Comparison of ENCODE assay signal across 27 mouse cellular contexts in genomic region chr8:13433130-13433529, GRCm38 (mm10). TPM values are rescaled to one million over a fixed set of nuclear protein-coding genes. Genes with fewer than 3 reads are reported as not detected.
A peak's percentile ranks its signal among the peaks of the same experiment; 100 is the strongest.
DNase-seq lines count a peak whose midpoint lies in the region; ATAC-seq and TF ChIP-seq lines count a peak whose summit lies in the region.
"Had no signal": no experiment of that assay in that cellular context is flagged by ENCODE, and none has a peak within 500 bp of the region (broad histone marks: within the 10 kb centered on the region; RNA-seq: fewer than 3 reads in every experiment).

No protein-coding gene starts in this region.

- TF ChIP-seq EP300 in heart, adult 2 months (IDR thresholded peaks at IDR 0.05; ENCODE audit: insufficient read depth, low read depth, low read length), result no peak

- H3K4me3 ChIP-seq in heart, adult 2 months, result no peak overlapping the region
- no peak overlapping the region for H3K4me3 ChIP-seq in heart, embryonic 11.5 days (ENCODE audit: low read depth, low read length)
- no peak overlapping the region for H3K4me3 ChIP-seq in intestine, postnatal 0 days (ENCODE audit: low read depth, low read length)
- H3K4me3 ChIP-seq: embryonic facial prominence, embryonic 13.5 days; embryonic facial prominence, embryonic 15.5 days; erythroblast, embryonic 14.5 days; forebrain, embryonic 10.5 days; forebrain, embryonic 12.5 days had no signal

- no peak for ATAC-seq in heart, embryonic 11.5 days (replicated peaks; ENCODE audit: insufficient number of reproducible peaks, low FRiP score, low TSS enrichment)
- ATAC-seq in common myeloid progenitor, adult 5-6 weeks (replicated peaks; ENCODE audit: low read depth, poor library complexity, severe bottlenecking), result peak; percentile 50
- ATAC-seq in intestine, postnatal 0 days, result no peak
- ATAC-seq: forebrain, embryonic 14.5 days; forebrain, embryonic 16.5 days had no signal

- intact Hi-C loops in heart, adult 2 months (cut with DNase I), result no loop called here
- intact Hi-C loops in left cerebral cortex, postnatal 10 days (cut with DNase I), result no loop called here

- no peak overlapping the region for H3K4me2 ChIP-seq in heart, embryonic 11.5 days
- H3K4me2 ChIP-seq in intestine, postnatal 0 days (replicated peaks; ENCODE audit: low read depth), result no peak overlapping the region
- H3K4me2 ChIP-seq: embryonic facial prominence, embryonic 13.5 days; embryonic facial prominence, embryonic 15.5 days; forebrain, embryonic 12.5 days had no signal

- no peak for TF ChIP-seq CTCF in heart, adult 2 months (IDR thresholded peaks at IDR 0.05)
- no peak for TF ChIP-seq CTCF in intestine, postnatal 0 days (IDR thresholded peaks at IDR 0.05; ENCODE audit: low read depth)

- H3K4me1 ChIP-seq in heart, adult 2 months (ENCODE audit: control insufficient read depth, insufficient read depth, low read length), result peaks cover 17% of the 10 kb centered on the region
- no peaks in the 10 kb centered on the region for H3K4me1 ChIP-seq in heart, embryonic 11.5 days (ENCODE audit: control insufficient read depth, insufficient read depth, low read length)
- no peaks in the 10 kb centered on the region for H3K4me1 ChIP-seq in intestine, postnatal 0 days (replicated peaks; ENCODE audit: control insufficient read depth, insufficient read depth, low read length)
- H3K4me1 ChIP-seq: embryonic facial prominence, embryonic 13.5 days had no signal

- H3K36me3 ChIP-seq in heart, adult 2 months (ENCODE audit: control insufficient read depth, insufficient read depth, low read length), result no peaks in the 10 kb centered on the region
- no peaks in the 10 kb centered on the region for H3K36me3 ChIP-seq in heart, embryonic 11.5 days (ENCODE audit: control insufficient read depth, insufficient read depth, low read length)
- H3K36me3 ChIP-seq in intestine, postnatal 0 days (ENCODE audit: control insufficient read depth, insufficient read depth), result no peaks in the 10 kb centered on the region
- H3K36me3 ChIP-seq: embryonic facial prominence, embryonic 13.5 days; embryonic facial prominence, embryonic 15.5 days; forebrain, embryonic 10.5 days; forebrain, embryonic 12.5 days had no signal

- no peak overlapping the region for H3K9ac ChIP-seq in heart, adult 2 months (ENCODE audit: low read depth, low read length)
- H3K9ac ChIP-seq in heart, embryonic 11.5 days (ENCODE audit: low read depth, low read length), result no peak overlapping the region
- H3K9ac ChIP-seq in intestine, postnatal 0 days (ENCODE audit: low read depth, low read length), result no peak overlapping the region
- H3K9ac ChIP-seq: embryonic facial prominence, embryonic 13.5 days; embryonic facial prominence, embryonic 15.5 days; forebrain, embryonic 12.5 days had no signal

- H3K27ac ChIP-seq in heart, adult 2 months, result peak overlapping the region; percentile 62
- H3K27ac ChIP-seq in heart, embryonic 11.5 days (ENCODE audit: low read depth, low read length), result no peak overlapping the region
- H3K27ac ChIP-seq in intestine, postnatal 0 days (ENCODE audit: low read depth, low read length), result no peak overlapping the region
- H3K27ac ChIP-seq: embryonic facial prominence, embryonic 13.5 days; embryonic facial prominence, embryonic 15.5 days; forebrain, embryonic 10.5 days; forebrain, embryonic 12.5 days had no signal

- WGBS in heart, adult 2 months, result 34% methylated on average over 5 of the region's 5 CpGs
- WGBS in heart, embryonic 11.5 days (ENCODE audit: insufficient replicate concordance), result 74% methylated on average over 5 of the region's 5 CpGs
- WGBS in intestine, postnatal 0 days, result 67% methylated on average over 5 of the region's 5 CpGs

- DNase-seq in heart, adult 2 months, result no peak
- DNase-seq in left cerebral cortex, postnatal 10 days (ENCODE audit: extremely low spot score in 1 of 2, low spot score in 2 of 2), result no peak
- DNase-seq: adrenal gland, adult 2 months; adrenal gland, postnatal 10 days; adrenal gland, postnatal 25 days; cerebellum, adult 11-12 months; cerebellum, adult 2 months; cerebellum, adult 9-10 months; cerebellum, postnatal 10 days; cerebellum, postnatal 25 days; embryo, embryonic 11 days had no signal

- TF ChIP-seq POLR2A in heart, adult 2 months (IDR thresholded peaks at IDR 0.05; ENCODE audit: insufficient read depth, low read depth, low read length), result no peak

- H3K9me3 ChIP-seq in heart, embryonic 11.5 days (replicated peaks; ENCODE audit: control insufficient read depth, low read length), result no peaks in the 10 kb centered on the region
- H3K9me3 ChIP-seq in intestine, postnatal 0 days (ENCODE audit: control insufficient read depth), result no peaks in the 10 kb centered on the region
- H3K9me3 ChIP-seq: embryonic facial prominence, embryonic 13.5 days; embryonic facial prominence, embryonic 15.5 days; forebrain, embryonic 10.5 days; forebrain, embryonic 12.5 days had no signal

- H3K79me2 ChIP-seq in heart, adult 2 months (replicated peaks; ENCODE audit: control insufficient read depth, insufficient read depth, low read length), result no peaks in the 10 kb centered on the region

- H3K27me3 ChIP-seq in heart, adult 2 months (ENCODE audit: control insufficient read depth, insufficient read depth, low read length), result no peaks in the 10 kb centered on the region
- H3K27me3 ChIP-seq in heart, embryonic 11.5 days (ENCODE audit: control insufficient read depth, insufficient read depth, low read length), result peaks cover 35% of the 10 kb centered on the region
- H3K27me3 ChIP-seq in intestine, postnatal 0 days (replicated peaks; ENCODE audit: control insufficient read depth, insufficient read depth, low read length), result peaks cover 16% of the 10 kb centered on the region

RNA-seq across cellular contexts. Expression of gene Tmem255b, which starts 1.9 kb away (rescaled TPM):
- total RNA-seq in heart, adult 2 months (2021), result 1 to 10 TPM; 4.8 to 8.0 TPM
- polyA plus RNA-seq in heart, adult 2 months (2012; rRNA removed), result 10.2 and 17.0 TPM in 2 replicates
- 0.25 and 0.33 TPM in 2 replicates for polyA plus RNA-seq in heart, embryonic 11.5 days (2014; fragmentation: Nextera tagmentation; extraction: Ambion mirVana)
- not detected in 2 replicates for total RNA-seq in common myeloid progenitor, adult 5-6 weeks (2017)
- 5.8 and 6.1 TPM in 2 replicates for polyA plus RNA-seq in intestine, postnatal 0 days (2015; fragmentation: Nextera tagmentation; extraction: Ambion mirVana)
- total RNA-seq in left cerebral cortex, postnatal 10 days (2021), result 1 to 10 TPM; 6.8 to 7.4 TPM
- total RNA-seq: MEL had no signal
- polyA plus RNA-seq: C2C12; erythroblast, embryonic 14.5 days; forebrain, embryonic 14.5 days had no signal

RNA-seq across cellular contexts. Expression of gene Grk1, which starts 28.2 kb away (rescaled TPM):
- total RNA-seq in heart, adult 2 months (2021), result under 1 TPM; 0.05 TPM
- polyA plus RNA-seq in heart, adult 2 months (2012; rRNA removed), result not detected in 2 replicates
- 0.04 and 0.06 TPM in 2 replicates for polyA plus RNA-seq in heart, embryonic 11.5 days (2014; fragmentation: Nextera tagmentation; extraction: Ambion mirVana)
- total RNA-seq in common myeloid progenitor, adult 5-6 weeks (2017), result not detected in 2 replicates
- polyA plus RNA-seq in intestine, postnatal 0 days (2015; fragmentation: Nextera tagmentation; extraction: Ambion mirVana), result not detected in 2 replicates
- under 1 TPM in 1 of 2 experiments, not detected in 1; 0.04 TPM for total RNA-seq in left cerebral cortex, postnatal 10 days (2021)
- total RNA-seq: adrenal gland, adult 2 months; adrenal gland, postnatal 25 days had no signal
- polyA plus RNA-seq: adrenal gland, adult 2 months; C2C12; erythroblast, embryonic 14.5 days; forebrain, embryonic 16.5 days had no signal

RNA-seq across cellular contexts. Expression of gene Atp4b, which starts 36.5 kb away (rescaled TPM):
- not detected for total RNA-seq in heart, adult 2 months (2021)
- 0.23 and 0.33 TPM in 2 replicates for polyA plus RNA-seq in heart, adult 2 months (2012; rRNA removed)
- polyA plus RNA-seq in heart, embryonic 11.5 days (2014; fragmentation: Nextera tagmentation; extraction: Ambion mirVana), result 0.21 TPM in 1 of 2 replicates, not detected in the other
- total RNA-seq in common myeloid progenitor, adult 5-6 weeks (2017), result not detected in 2 replicates
- polyA plus RNA-seq in intestine, postnatal 0 days (2015; fragmentation: Nextera tagmentation; extraction: Ambion mirVana), result not detected in 2 replicates
- total RNA-seq in left cerebral cortex, postnatal 10 days (2021), result not detected
- total RNA-seq: adrenal gland, postnatal 10 days; adrenal gland, postnatal 25 days; adrenal gland, postnatal 4 days; ES-E14 had no signal
- polyA plus RNA-seq: brain, embryonic 14.5 days; C2C12; cerebellum, adult 2 months; embryonic facial prominence, embryonic 11.5 days; embryonic facial prominence, embryonic 13.5 days; embryonic facial prominence, embryonic 15.5 days; erythroblast, embryonic 14.5 days; forebrain, embryonic 12.5 days; forebrain, embryonic 14.5 days; forebrain, embryonic 16.5 days had no signal
